In the genomic region with DNA sequence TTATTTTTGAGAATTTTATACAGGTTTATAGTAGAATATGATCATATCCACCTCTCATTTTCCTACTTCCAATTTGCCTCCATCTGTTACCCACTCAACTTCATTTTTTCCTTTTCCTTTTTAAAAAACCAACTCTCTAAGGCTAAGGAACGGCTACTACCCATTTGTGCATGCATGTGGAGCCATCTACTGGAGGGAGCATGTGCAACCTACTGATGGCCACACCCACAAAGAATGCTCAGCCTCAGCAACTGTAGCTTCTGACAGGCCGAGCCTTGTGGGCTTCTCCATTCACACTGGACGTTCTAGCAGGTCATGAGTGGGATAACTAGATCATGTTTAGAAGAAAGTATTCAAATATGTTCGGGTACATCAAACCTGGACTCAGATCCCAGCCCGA, we compare ENCODE assay signal across 9 mouse cellular contexts.
DNase-seq lines count a peak whose midpoint lies in the region; ATAC-seq lines count a peak whose summit lies in the region.
"Had no signal": no experiment of that assay in that cellular context is flagged by ENCODE, and none has a peak within 500 bp of the region (broad histone marks: within the 10 kb centered on the region; RNA-seq: fewer than 3 reads in every experiment).

No protein-coding gene starts in this region.

- no peaks in the 10 kb centered on the region for H3K27me3 ChIP-seq in forebrain, embryonic 16.5 days (replicated peaks; ENCODE audit: control insufficient read depth, insufficient read depth, low read length)
- H3K27me3 ChIP-seq in kidney, embryonic 16.5 days (ENCODE audit: insufficient read depth, low read length) = peaks cover 3% of the 10 kb centered on the region; the same call in 1 of the 2 replicates
- no peaks in the 10 kb centered on the region for H3K27me3 ChIP-seq in lung, embryonic 16.5 days (ENCODE audit: control insufficient read depth, insufficient read depth, low read depth, low read length)
- H3K27me3 ChIP-seq: heart, embryonic 15.5 days had no signal

- H3K36me3 ChIP-seq in forebrain, embryonic 16.5 days (ENCODE audit: control insufficient read depth, insufficient read depth) = no peaks in the 10 kb centered on the region
- H3K36me3 ChIP-seq in kidney, embryonic 16.5 days (ENCODE audit: insufficient read depth, low read length) = no peaks in the 10 kb centered on the region
- H3K36me3 ChIP-seq in lung, embryonic 16.5 days (ENCODE audit: control insufficient read depth, insufficient read depth, low read length) = no peaks in the 10 kb centered on the region
- H3K36me3 ChIP-seq: heart, embryonic 15.5 days had no signal

- H3K9me3 ChIP-seq in forebrain, embryonic 16.5 days (ENCODE audit: control insufficient read depth, low read length) = no peaks in the 10 kb centered on the region
- no peaks in the 10 kb centered on the region for H3K9me3 ChIP-seq in kidney, embryonic 16.5 days (ENCODE audit: low read length)
- H3K9me3 ChIP-seq in lung, embryonic 16.5 days (ENCODE audit: control insufficient read depth, low read length) = no peaks in the 10 kb centered on the region
- H3K9me3 ChIP-seq: heart, embryonic 15.5 days had no signal

- WGBS in forebrain, embryonic 16.5 days = 38% methylated on average over 5 of the region's 5 CpGs
- WGBS in kidney, embryonic 16.5 days = 37% methylated on average over 5 of the region's 5 CpGs
- 30% methylated on average over 5 of the region's 5 CpGs for WGBS in lung, embryonic 16.5 days

- H3K4me2 ChIP-seq in forebrain, embryonic 16.5 days (ENCODE audit: low read length) = no peak overlapping the region
- H3K4me2 ChIP-seq in kidney, embryonic 16.5 days (replicated peaks; ENCODE audit: low read depth, low read length) = no peak overlapping the region
- no peak overlapping the region for H3K4me2 ChIP-seq in lung, embryonic 16.5 days (ENCODE audit: low read depth, low read length)
- H3K4me2 ChIP-seq: heart, embryonic 15.5 days had no signal

- no peak overlapping the region for H3K4me3 ChIP-seq in forebrain, embryonic 16.5 days (replicated peaks; ENCODE audit: low read length)
- no peak overlapping the region for H3K4me3 ChIP-seq in kidney, embryonic 16.5 days (ENCODE audit: low read length)
- H3K4me3 ChIP-seq in lung, embryonic 16.5 days (ENCODE audit: low read length) = no peak overlapping the region
- H3K4me3 ChIP-seq: heart, embryonic 15.5 days had no signal

- DNase-seq in heart, adult 18-20 months = peak; percentile 33 to 67
- DNase-seq in heart, postnatal 25 days (ENCODE audit: low spot score) = no peak
- peak; percentile 2 to 20 for DNase-seq in CD8-positive naive resting alpha-beta T cell, adult 2 months (ENCODE audit: low read depth in 2 of 2, low spot score in 2 of 2)
- peak; percentile 31 for DNase-seq in c-Kit-positive CD71-positive TER-119-positive erythroid progenitor cells, embryonic 14.5 days (ENCODE audit: low spot score)
- peak; percentile 33 to 57 for DNase-seq in right cerebral cortex, adult 2 months (ENCODE audit: low spot score in 2 of 2)

- H3K27ac ChIP-seq in forebrain, embryonic 16.5 days (ENCODE audit: low read length) = no peak overlapping the region
- H3K27ac ChIP-seq in kidney, embryonic 16.5 days (ENCODE audit: low read length) = no peak overlapping the region
- no peak overlapping the region for H3K27ac ChIP-seq in lung, embryonic 16.5 days (ENCODE audit: low read length)
- H3K27ac ChIP-seq: heart, embryonic 15.5 days had no signal

- ATAC-seq in forebrain, embryonic 16.5 days = peak; percentile 74
- ATAC-seq in kidney, embryonic 16.5 days (ENCODE audit: low FRiP score, low TSS enrichment) = peak; percentile 78
- ATAC-seq in lung, embryonic 16.5 days (ENCODE audit: low read depth) = peak; percentile 54; the same call in 1 of the 2 replicates

- no peaks in the 10 kb centered on the region for H3K4me1 ChIP-seq in forebrain, embryonic 16.5 days (replicated peaks; ENCODE audit: control insufficient read depth, insufficient read depth, low read length)
- H3K4me1 ChIP-seq in kidney, embryonic 16.5 days (ENCODE audit: insufficient read depth, low read length) = no peaks in the 10 kb centered on the region
- no peaks in the 10 kb centered on the region for H3K4me1 ChIP-seq in lung, embryonic 16.5 days (replicated peaks; ENCODE audit: control insufficient read depth, insufficient read depth, low read length)
- H3K4me1 ChIP-seq: heart, embryonic 15.5 days had no signal

- intact Hi-C loops in heart, postnatal 25 days (cut with DNase I) = loop anchor here (1.0 to 10.0 kb wide), 3 partner anchors 211 to 449 kb away; partner anchors contain the start of gene Usp51

- H3K9ac ChIP-seq in forebrain, embryonic 16.5 days (replicated peaks; ENCODE audit: low read depth, low read length) = no peak overlapping the region
- no peak overlapping the region for H3K9ac ChIP-seq in kidney, embryonic 16.5 days (replicated peaks; ENCODE audit: low read length)
- no peak overlapping the region for H3K9ac ChIP-seq in lung, embryonic 16.5 days (ENCODE audit: low read length)
- H3K9ac ChIP-seq: heart, embryonic 15.5 days had no signal
